Mouse (Mus musculus): Measurements from ENCODE around the gene 1810010H24Rik. TPM values are rescaled to one million over a fixed set of nuclear protein-coding genes. Genes with fewer than 3 reads are reported as not detected.
"Not testable (repeated sequence)": the region's sequence is repeated elsewhere in the genome, so short reads cannot be mapped to it uniquely, and the experiment has no call there.

Gene 1810010H24Rik
- polyA plus RNA-seq (2015; fragmentation: Nextera tagmentation; extraction: Ambion mirVana), result 2.2 TPM in 2 replicates

- Histone ChIP-seq H3K9me3 (replicated peaks; ENCODE audit: control insufficient read depth, low read length) (no peaks in the 10 kb centered on the region), H3K36me3 (ENCODE audit: control insufficient read depth, insufficient read depth) (no peaks in the 10 kb centered on the region), H3K9ac (ENCODE audit: low read depth, low read length) (peak within 1 kb of the TSS; percentile 45; the same call in 1 of the 2 replicates), H3K27me3 (ENCODE audit: control insufficient read depth, insufficient read depth, low read depth, low read length) (peaks cover 48% of the 10 kb centered on the region), H3K4me1 (ENCODE audit: control insufficient read depth, low read depth, low read length) (peaks cover 14% of the 10 kb centered on the region), H3K4me2 (ENCODE audit: low read depth, low read length) (peak within 1 kb of the TSS; percentile 86), H3K27ac (ENCODE audit: low read length) (peak within 1 kb of the TSS; percentile 42), H3K4me3 (ENCODE audit: low read depth, low read length) (peak within 1 kb of the TSS; percentile 70)
- WGBS (ENCODE audit: insufficient replicate concordance), result under 1% methylated on average over 45 of the region's 45 CpGs
- ATAC-seq (ENCODE audit: low read depth), result no peak
Measured at GRCm38 (mm10) chr11:107025411-107026321, at the start of gene 1810010H24Rik. Gene 1810010H24Rik (plus strand): TSS chr11:107025681.

GRCm38 (mm10) chr11:106976194-106976593, 49.3 kb upstream of the 1810010H24Rik start:
- Histone ChIP-seq H3K36me3 (ENCODE audit: control insufficient read depth, insufficient read depth) (no peaks in the 10 kb centered on the region), H3K9me3 (replicated peaks; ENCODE audit: control insufficient read depth, low read length) (no peaks in the 10 kb centered on the region), H3K27ac (ENCODE audit: low read length) (peak overlapping the region; percentile 3), H3K27me3 (ENCODE audit: control insufficient read depth, insufficient read depth, low read depth, low read length) (no peaks in the 10 kb centered on the region), H3K9ac (ENCODE audit: low read depth, low read length) (no peak overlapping the region), H3K4me2 (ENCODE audit: low read depth, low read length) (no peak overlapping the region), H3K4me1 (ENCODE audit: control insufficient read depth, low read depth, low read length) (peaks cover 3% of the 10 kb centered on the region), H3K4me3 (ENCODE audit: low read depth, low read length) (no peak overlapping the region)
- peak; percentile 57 for ATAC-seq (ENCODE audit: low read depth)
- 58% methylated on average over 8 of the region's 8 CpGs for WGBS (ENCODE audit: insufficient replicate concordance)

GRCm38 (mm10) chr11:106980455-106980854, 45.0 kb upstream of the 1810010H24Rik start:
- no peaks in the 10 kb centered on the region for H3K27me3 ChIP-seq (ENCODE audit: control insufficient read depth, insufficient read depth, low read depth, low read length)
- no peak overlapping the region for H3K4me3 ChIP-seq (ENCODE audit: low read depth, low read length)
- H3K36me3 ChIP-seq (ENCODE audit: control insufficient read depth, insufficient read depth), result no peaks in the 10 kb centered on the region
- H3K4me2 ChIP-seq (ENCODE audit: low read depth, low read length), result no peak overlapping the region
- H3K9me3 ChIP-seq (replicated peaks; ENCODE audit: control insufficient read depth, low read length), result no peaks in the 10 kb centered on the region
- H3K4me1 ChIP-seq (ENCODE audit: control insufficient read depth, low read depth, low read length), result peaks cover 3% of the 10 kb centered on the region
- WGBS (ENCODE audit: insufficient replicate concordance), result 29% methylated on average over 7 of the region's 7 CpGs
- ATAC-seq (ENCODE audit: low read depth), result 0 out of 2 replicates have a peak, but pooled peaks have one; percentile 11
- no peak overlapping the region for H3K27ac ChIP-seq (ENCODE audit: low read length)
- no peak overlapping the region for H3K9ac ChIP-seq (ENCODE audit: low read depth, low read length)

GRCm38 (mm10) chr11:106981787-106982186, 43.7 kb upstream of the 1810010H24Rik start:
- H3K27ac ChIP-seq (ENCODE audit: low read length), result no peak overlapping the region
- no peak for ATAC-seq (ENCODE audit: low read depth)
- no peaks in the 10 kb centered on the region for H3K4me1 ChIP-seq (ENCODE audit: control insufficient read depth, low read depth, low read length)
- H3K9me3 ChIP-seq (replicated peaks; ENCODE audit: control insufficient read depth, low read length), result no peaks in the 10 kb centered on the region
- H3K4me3 ChIP-seq (ENCODE audit: low read depth, low read length), result no peak overlapping the region
- WGBS (ENCODE audit: insufficient replicate concordance), result 67% methylated on average over 1 of the region's 1 CpGs
- no peak overlapping the region for H3K9ac ChIP-seq (ENCODE audit: low read depth, low read length)
- H3K4me2 ChIP-seq (ENCODE audit: low read depth, low read length), result no peak overlapping the region
- no peaks in the 10 kb centered on the region for H3K27me3 ChIP-seq (ENCODE audit: control insufficient read depth, insufficient read depth, low read depth, low read length)
- H3K36me3 ChIP-seq (ENCODE audit: control insufficient read depth, insufficient read depth), result peaks cover 4% of the 10 kb centered on the region; the same call in 1 of the 2 replicates

- Histone ChIP-seq H3K27ac (ENCODE audit: low read length) (no peak overlapping the region), H3K27me3 (ENCODE audit: control insufficient read depth, insufficient read depth, low read depth, low read length) (no peaks in the 10 kb centered on the region)
- 27% methylated on average over 5 of the region's 5 CpGs for WGBS (ENCODE audit: insufficient replicate concordance)
Measured at GRCm38 (mm10) chr11:106982351-106982750, 43.1 kb upstream of the 1810010H24Rik start.

GRCm38 (mm10) chr11:106985979-106986604, 39.4 kb upstream of the 1810010H24Rik start:
- not testable (repeated sequence) for H3K27me3 ChIP-seq (ENCODE audit: control insufficient read depth, insufficient read depth, low read depth, low read length); H3K4me3 ChIP-seq (ENCODE audit: low read depth, low read length); H3K4me2 ChIP-seq (ENCODE audit: low read depth, low read length); ATAC-seq (ENCODE audit: low read depth); H3K4me1 ChIP-seq (ENCODE audit: control insufficient read depth, low read depth, low read length); H3K27ac ChIP-seq (ENCODE audit: low read length); H3K9me3 ChIP-seq (replicated peaks; ENCODE audit: control insufficient read depth, low read length); H3K9ac ChIP-seq (ENCODE audit: low read depth, low read length)
- 85% methylated on average over 9 of the region's 9 CpGs for WGBS (ENCODE audit: insufficient replicate concordance)
- H3K36me3 ChIP-seq (ENCODE audit: control insufficient read depth, insufficient read depth), result peaks cover 41% of the 10 kb centered on the region

More at GRCm38 (mm10) chr11:106982351-106982750, 43.1 kb upstream of the 1810010H24Rik start:
- Histone ChIP-seq H3K4me1 (ENCODE audit: control insufficient read depth, low read depth, low read length) (no peaks in the 10 kb centered on the region), H3K9me3 (replicated peaks; ENCODE audit: control insufficient read depth, low read length) (no peaks in the 10 kb centered on the region), H3K36me3 (ENCODE audit: control insufficient read depth, insufficient read depth) (peaks cover 8% of the 10 kb centered on the region), H3K9ac (ENCODE audit: low read depth, low read length) (no peak overlapping the region), H3K4me2 (ENCODE audit: low read depth, low read length) (no peak overlapping the region), H3K4me3 (ENCODE audit: low read depth, low read length) (no peak overlapping the region)
- ATAC-seq (ENCODE audit: low read depth), result no peak

- no peak for ATAC-seq (ENCODE audit: low read depth)
- Histone ChIP-seq H3K4me1 (ENCODE audit: control insufficient read depth, low read depth, low read length) (no peaks in the 10 kb centered on the region; the same call in 1 of the 2 replicates), H3K36me3 (ENCODE audit: control insufficient read depth, insufficient read depth) (peaks cover 52% of the 10 kb centered on the region)
Measured at GRCm38 (mm10) chr11:106987384-106987783, 38.1 kb upstream of the 1810010H24Rik start.

GRCm38 (mm10) chr11:106994246-106995085, 31.0 kb upstream of the 1810010H24Rik start:
- Histone ChIP-seq H3K27ac (ENCODE audit: low read length) (peak overlapping the region; percentile 68), H3K4me1 (ENCODE audit: control insufficient read depth, low read depth, low read length) (peaks cover 33% of the 10 kb centered on the region), H3K27me3 (ENCODE audit: control insufficient read depth, insufficient read depth, low read depth, low read length) (no peaks in the 10 kb centered on the region), H3K4me2 (ENCODE audit: low read depth, low read length) (peak overlapping the region; percentile 14; the same call in 1 of the 2 replicates), H3K9ac (ENCODE audit: low read depth, low read length) (no peak overlapping the region), H3K36me3 (ENCODE audit: control insufficient read depth, insufficient read depth) (peaks cover 73% of the 10 kb centered on the region), H3K4me3 (ENCODE audit: low read depth, low read length) (no peak overlapping the region), H3K9me3 (replicated peaks; ENCODE audit: control insufficient read depth, low read length) (no peaks in the 10 kb centered on the region)
- peak; percentile 23 for ATAC-seq (ENCODE audit: low read depth)
- WGBS (ENCODE audit: insufficient replicate concordance), result 20% methylated on average over 3 of the region's 3 CpGs

More at GRCm38 (mm10) chr11:106987384-106987783, 38.1 kb upstream of the 1810010H24Rik start:
- Histone ChIP-seq H3K4me3 (ENCODE audit: low read depth, low read length) (no peak overlapping the region), H3K27me3 (ENCODE audit: control insufficient read depth, insufficient read depth, low read depth, low read length) (no peaks in the 10 kb centered on the region), H3K9me3 (replicated peaks; ENCODE audit: control insufficient read depth, low read length) (no peaks in the 10 kb centered on the region), H3K4me2 (ENCODE audit: low read depth, low read length) (no peak overlapping the region), H3K9ac (ENCODE audit: low read depth, low read length) (no peak overlapping the region), H3K27ac (ENCODE audit: low read length) (no peak overlapping the region)
- 45% methylated on average over 2 of the region's 2 CpGs for WGBS (ENCODE audit: insufficient replicate concordance)
